Mouse (Mus musculus) A20 (cell line): ENCODE results near the gene Ncoa4.
"Not testable (repeated sequence)": the region's sequence is repeated elsewhere in the genome, so short reads cannot be mapped to it uniquely, and the experiment has no call there.

ENCODE experiments used
- DNase-seq: peaks from one replicate; pipeline ENCODE4 v3.0.0-alpha.2; 2011; ENCODE audit warnings: low read depth, low spot score

Ncoa4 gene

DNA sequence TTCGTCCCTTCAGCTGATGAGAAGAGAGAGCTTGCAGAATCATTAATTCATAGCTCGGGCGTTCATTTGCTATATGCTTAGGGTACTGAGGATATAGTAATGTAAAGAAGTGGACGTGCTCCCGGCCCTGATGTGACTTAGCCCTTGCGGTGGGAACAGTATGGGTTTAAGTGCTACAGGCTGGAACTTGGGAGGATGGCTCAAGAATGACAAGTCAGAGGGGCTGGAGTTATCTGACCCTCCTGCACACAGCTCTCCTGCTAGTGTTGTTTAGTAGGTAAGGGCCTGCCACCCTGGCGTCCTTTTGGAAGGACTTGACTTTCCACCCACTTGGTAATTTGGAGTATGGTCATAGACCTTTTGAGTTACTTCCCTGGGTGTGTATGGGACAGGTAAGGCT, 898 bp downstream of the Ncoa4 start:
- DNase-seq, result no peak

DNA sequence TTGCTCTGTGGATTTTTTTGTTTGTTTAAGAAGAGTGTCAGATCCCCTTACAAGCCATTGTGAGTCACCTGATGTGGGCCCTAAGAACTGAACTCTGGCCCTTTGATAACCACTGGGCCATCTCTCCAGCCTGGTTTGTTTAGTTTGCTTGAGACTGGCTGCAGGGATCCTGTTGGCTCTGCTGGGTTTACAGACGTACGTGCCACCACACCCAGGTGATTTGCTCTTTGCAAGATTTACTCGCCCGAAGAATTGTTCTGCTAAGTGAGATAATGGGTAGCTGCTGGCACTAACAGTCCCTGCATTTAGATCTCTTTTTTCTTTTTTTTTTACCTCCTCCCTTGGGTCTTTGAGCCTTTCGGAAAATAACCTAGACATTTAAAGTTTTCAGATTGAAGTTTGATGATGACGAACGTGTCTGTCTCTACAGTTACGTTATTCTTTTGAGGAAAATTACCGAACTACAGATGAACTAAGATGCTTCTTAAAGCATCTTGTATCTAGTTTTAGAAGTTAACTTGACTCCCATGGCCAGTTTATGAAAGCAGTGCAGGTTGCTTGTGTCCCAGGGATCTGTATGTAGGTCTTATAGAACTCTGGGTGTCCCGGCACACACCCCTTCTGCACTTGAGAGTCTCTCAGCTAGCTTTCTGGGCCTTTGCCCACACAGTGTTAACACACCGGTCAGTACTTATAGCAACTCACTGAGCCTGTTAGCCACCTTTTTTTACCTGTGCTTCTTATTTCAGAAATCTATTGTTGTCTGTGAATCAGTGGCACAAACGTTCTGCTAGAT, 1.6 kb downstream of the Ncoa4 start:
- DNase-seq, result no peak

DNA sequence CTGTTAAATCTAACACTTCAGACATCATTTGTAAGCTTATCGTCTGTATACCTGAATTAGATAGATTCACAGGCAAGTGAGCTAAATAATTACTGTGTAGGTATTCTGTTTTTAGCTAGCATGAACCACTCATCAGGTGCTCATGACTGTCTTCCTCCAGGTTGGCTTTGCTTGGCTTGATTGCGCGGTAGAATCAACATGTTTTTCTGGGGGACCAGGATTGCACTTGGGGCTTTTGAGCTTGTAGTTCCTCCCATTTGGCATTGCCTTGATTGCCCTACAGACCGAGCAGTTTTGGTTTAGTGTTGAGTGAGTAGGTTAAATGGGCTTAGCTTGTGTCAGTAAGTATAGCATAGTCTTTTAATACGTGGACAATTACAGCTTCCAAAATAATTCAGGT, 2.6 kb downstream of the Ncoa4 start:
- DNase-seq, result no peak

DNA sequence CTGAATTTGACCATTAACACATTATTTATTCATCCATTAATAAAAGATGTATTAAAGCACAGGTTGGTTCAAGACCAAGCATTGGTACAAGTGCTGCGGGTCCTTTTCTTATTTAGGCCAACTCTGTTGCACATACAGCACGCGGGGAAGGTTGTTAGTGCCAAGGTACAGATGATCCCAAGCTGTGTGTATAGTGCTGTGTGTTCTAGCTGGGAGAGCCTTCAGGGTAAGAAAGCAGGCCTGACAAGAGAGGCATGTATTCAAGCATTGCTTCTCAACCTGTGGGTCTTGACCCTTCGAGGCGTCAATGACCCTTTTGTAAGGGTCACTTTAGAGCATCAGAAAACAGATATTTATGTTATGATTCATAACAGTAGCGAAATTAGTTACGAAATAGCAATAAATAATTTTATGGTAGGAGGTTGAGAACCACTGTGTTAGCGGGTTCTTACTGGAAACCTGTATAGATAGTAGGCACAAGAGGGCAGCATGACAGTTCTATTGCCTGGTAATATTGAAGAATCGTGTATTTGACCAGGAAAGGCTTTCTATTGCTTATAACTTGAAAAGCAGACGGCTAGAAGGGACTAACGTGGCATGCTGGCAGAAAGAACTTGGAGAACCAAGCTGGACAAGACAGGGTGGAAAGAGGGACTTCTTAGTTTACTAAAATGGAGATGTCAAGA, 3.7 kb downstream of the Ncoa4 start:
- DNase-seq, result no peak

DNA sequence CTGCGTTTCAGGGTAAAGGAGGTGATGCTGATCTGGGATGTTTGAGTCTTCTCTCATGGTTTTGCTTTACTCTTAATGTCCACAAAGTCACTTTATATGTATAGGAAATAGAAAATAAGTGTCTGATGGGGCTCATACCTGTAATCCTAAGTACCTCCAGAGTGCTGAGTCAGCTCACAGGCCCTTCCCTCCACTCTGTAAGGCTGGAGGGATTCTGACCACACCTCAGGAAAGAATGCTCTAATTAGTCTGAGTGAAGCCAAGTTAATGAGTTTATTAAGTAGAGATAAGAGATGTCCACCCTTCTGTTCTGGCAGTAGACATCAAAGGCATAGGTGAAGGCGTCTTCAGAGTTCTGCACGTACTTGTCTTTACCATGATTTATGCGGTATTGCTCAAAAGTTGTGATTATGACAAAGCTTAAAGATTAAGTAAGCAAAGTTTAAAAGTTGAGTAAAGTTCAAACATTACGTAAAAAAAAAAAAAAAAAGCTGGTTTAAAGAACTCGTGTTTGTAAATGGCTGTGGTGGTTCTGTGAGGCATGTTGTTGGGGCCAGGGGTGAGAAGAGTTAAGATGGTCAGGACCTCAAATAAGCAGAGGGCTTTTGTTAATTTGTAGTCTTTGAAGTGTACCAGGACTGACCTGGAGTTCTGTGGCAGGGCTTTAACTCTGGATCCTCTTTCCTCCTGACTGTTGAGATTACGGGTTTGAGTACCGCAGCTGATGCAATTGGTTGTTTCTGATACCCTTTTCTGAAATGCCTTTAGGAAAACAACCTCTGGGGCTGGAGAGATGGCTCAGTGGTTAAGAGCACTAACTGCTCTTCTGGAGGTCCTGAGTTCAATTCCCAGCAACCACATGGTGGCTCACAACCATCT, 4.7 kb downstream of the Ncoa4 start:
- DNase-seq, result no peak

DNA sequence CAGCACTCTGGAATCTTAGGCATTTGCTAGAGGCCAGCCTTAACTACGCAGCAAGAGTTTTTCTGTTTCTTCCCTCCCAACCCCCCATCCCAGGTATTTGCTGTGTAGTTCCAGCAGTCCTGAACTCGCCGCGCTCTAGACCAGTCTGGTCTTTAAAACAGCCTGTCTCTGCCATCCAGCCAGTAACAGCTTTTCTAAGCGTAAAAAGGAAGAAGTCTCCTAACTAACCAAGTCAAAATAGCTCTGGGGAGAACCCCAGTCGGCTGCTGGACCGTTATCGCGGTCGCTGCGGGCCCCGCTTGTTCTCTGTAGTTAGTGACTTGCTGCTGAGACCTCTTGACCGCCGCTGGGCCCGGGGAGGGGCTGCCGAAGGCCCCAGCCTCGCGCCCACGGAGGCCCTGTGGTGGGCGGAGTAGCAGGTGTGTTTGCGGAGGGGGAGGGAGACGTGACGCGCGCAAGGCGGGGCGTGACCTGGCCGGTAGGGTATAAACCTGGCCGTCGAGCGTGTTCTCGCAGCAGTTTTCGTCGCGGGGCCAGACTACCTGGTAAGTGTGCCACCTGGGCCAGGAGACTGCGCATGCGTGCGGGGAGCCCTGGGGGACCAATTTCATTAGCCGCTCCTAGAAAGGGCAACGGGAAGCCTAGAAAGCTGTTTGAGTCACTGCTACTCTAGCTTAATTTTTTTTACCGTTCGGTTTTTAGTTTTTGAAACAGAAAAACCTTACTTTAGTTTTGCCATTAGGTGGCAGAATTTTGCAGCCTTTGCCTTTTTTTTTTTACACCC, 5.8 kb downstream of the Ncoa4 start:
- DNase-seq, result peak; percentile 94

DNA sequence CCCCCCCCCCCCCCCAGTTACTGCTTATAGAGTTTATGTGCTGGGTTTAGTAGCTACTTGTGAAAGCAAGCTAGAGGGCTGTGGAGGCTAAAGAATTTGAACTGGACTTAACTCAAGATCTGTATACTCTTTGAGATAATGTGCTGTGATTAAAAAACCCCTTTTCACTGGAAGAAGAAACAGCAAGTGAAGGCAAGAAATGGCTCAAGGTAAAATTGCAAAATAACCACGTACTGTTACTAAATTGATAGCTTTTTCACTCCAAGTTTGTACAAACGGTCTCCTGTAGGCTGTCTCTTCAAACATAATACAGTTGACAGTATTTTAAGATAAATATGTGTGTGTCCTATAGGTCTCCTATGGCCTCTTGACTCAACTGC, 6.4 kb downstream of the Ncoa4 start:
- DNase-seq, result no peak

DNA sequence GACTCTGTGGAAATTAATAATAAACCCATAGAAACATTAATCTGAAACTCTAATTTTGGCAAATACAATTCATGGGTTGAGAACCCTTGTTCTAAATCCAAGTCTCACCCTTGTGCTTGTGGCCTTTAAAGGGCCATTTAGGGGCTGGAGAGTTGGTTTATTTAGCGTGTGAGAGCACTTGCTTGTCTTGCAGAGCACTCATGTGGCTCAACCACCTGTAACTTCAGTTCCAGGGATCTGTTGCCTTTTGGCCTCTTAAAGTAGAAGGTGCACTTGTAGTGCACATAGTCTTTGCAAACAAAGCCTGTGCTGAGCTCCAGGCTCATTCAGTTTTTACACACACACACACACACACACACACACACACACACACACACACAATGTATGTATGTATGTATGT, 7.2 kb downstream of the Ncoa4 start:
- no peak for DNase-seq

DNA sequence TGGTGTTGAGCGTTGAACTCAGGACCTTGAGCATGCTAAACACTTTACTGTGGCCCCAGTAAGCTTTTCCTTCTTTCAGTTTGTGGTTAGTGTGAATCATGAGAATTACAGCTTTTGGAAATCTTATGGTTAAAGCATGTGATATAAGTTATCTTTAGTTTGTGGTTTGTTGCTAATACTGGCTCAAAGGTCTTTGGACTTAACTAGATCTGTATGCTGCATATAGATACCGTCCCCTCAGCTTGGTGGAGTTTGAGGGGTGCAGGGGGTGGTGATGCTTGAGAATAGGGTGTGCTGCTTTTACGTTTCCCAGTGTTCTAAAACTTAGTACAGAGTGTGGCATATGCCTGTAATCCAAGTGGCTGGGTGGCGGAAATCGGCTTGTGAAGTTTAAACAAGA, 7.7 kb downstream of the Ncoa4 start:
- DNase-seq, result no peak

DNA sequence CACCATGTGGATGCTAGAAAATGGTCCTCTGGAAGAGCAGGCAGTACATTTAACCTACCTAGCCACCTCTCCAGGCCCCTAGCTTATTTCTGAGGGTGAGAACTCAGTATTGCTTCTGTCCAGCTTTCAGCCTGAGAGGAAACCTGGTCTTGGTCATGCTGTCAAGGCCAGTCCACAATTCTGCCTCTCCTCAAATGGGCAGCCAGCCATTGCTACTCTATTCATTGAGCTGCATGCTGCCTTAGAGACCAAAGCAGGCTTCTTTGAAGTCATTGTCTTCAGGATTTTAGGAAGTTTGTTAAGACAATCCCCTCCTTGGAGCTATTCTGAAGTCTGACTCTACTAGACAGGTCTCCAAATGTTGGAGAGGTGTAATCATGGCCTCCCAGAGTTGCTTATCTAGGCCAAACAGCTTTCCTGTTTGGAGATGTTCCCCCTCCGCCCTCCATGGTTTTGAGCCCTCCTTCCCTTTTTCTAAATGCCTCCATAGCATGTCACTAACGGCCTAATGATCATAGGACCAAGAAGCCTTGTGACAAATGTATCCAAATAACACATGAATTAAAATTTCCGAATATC, 9.1 kb downstream of the Ncoa4 start:
- DNase-seq, result no peak

DNA sequence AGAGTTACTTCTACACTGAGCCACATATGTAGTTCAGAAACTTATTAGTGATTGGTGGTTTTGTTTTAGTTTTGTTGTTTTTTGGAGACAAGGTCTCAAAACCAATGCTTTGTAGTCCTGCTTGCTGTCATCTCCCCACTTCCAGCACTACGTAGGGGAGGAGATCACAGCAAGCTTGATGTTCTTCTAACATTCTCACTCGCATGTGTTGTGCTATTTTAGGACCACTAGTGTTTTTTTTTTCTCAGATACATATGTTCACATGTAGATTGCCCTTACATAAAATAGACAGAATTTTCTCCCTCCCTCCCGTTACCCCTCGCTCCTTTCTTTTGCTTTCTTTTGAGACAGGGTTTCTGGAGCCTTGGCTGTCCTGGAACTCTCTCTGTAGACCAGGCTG, 10.5 kb downstream of the Ncoa4 start:
- no peak for DNase-seq

DNA sequence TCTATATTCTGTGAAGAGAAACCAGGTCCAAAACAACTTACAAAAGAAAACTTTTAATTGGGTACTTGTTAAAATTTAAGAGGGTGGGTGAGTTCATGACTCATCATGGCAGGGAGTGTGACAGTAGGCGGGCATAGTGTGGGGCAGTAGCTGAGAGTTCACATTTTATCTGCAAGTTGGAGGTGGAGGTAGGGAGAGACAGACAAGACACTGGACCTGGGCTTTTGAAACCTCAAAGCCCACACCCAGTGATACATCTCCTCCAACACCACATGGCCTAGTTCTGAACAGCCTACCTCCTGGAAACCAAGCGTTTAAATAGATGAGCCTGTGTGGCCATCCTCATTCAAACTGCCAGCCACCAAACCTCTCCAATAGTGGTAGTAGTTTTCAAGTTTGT, 15.6 kb downstream of the Ncoa4 start:
- no peak for DNase-seq

DNA sequence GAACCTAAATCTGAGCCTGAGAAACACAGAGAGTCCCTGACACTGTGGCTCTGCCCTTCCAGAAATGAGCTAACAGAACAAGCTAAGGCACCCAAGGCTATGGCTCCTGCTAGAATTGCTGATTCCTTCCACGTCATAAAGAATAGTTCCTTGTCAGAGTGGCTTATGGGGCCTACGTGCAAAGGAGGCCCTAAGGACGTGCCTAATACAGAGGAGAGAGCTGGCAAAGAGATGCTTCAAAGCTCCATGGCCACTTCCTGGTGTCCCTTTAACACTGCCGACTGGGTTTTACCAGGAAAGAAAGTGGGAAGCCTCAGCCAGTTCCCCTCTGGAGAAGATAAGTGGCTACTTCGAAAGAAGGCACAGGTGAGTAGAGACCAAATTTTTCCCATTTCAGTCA, 16.9 kb downstream of the Ncoa4 start:
- not testable (repeated sequence) for DNase-seq

DNA sequence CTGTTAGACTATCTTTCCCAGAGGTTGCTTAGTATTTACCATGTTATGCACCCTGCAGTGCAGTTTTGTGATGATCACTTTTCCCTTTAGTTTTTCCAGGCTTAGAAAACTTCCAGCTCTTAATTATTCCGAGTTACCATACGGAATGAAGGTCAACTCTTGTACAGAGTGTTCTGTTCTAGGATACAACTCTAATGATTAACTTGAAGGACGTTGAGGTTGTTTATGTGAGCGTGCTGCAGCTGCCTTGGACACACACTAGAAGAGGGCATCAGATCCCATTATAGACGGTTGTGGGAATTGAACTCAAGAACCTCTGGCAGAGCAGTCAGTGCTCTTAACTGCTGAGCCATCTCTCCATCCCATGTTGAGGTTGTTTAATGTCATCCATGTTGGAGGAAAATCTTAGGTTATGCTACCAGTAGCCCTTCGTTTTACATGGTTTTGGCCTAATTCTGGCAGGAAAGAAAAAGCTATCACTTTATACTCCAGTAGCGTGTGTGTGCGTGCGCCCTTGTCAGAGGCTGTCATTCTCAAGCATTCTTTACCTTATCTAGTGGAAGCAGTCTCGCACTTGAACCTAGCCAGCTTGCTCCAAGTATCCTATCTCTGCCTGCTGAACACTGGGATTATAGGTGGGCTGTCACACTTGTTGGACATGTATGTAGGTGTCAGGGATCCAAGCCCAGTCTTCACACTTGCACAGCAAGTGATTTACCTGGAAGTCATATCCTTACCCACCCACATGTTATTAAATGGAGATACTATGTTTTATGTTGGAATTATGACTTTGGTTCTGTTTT, 19.9 kb downstream of the Ncoa4 start:
- DNase-seq, result no peak

DNA sequence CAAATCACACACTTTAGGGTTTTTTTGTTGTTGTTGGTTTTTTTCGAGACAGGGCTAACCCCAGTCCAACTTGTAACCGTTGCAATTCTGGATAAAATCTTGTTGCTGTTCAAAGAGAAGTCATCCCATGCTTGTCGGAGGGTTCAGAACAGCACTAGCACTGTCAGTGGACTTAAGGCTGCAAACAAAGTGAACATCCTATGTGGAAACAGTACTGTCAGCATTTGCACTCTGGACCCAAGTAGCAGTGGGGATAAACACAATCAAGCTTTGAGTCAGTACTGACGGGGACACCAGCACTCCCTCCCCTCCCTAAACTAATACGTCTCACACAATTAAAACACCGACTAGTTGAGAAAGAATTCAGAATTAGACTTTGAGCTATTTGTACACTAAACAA, 21.2 kb downstream of the Ncoa4 start:
- no peak for DNase-seq

DNA sequence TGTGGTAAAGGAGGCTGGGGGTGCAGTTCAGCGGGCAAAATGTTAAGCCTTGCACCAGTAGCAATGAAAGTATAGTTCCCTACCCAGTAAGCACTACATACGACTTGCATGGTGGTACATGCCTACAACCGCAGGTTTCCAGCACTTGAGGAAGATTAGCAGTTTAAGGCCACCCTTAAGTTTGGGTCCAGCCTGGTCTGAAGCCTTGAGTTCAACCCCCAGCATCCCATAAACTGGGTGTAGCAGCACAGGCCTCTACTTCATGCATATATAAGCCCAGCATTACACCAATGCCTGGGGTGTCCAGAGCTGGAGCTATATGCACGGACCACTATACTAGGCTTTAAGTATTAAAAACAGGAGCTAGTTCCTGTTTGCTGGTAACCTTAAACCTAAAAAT, 24.2 kb downstream of the Ncoa4 start:
- DNase-seq, result no peak

DNA sequence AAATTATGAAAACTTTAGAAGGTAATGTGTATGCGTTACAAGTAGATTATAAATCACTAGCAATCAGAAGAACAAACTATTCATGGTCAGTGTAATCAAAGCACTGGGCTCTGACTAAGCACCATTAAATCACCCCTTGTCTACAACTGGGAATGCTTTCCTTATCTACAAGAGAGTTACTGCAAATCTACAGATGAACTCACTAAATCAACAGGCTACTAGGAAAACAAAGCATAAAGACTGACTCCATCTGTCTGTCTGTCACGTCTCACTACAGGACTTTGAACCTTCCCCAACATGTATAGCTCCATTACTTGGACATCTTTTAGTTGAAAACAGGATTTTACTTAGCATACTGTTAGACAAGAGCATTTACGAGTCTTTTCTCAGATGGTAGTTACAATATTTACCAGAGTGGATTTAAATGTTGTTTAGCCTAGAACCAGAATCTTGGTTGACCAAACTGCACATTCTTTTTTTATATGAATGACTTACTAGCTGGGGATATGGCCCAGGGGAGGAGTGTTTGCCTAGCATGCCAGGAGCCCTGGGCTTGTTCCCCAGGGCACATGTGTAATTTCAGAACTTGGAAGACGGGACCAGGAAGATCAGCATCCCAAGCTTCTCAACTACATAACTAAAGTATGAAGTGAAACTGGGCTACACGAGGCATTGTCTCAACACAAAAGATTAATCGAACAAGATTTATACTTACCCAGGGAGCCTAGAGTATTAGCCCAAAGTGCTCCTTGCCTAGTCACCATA, 31.1 kb downstream of the Ncoa4 start:
- no peak for DNase-seq

DNA sequence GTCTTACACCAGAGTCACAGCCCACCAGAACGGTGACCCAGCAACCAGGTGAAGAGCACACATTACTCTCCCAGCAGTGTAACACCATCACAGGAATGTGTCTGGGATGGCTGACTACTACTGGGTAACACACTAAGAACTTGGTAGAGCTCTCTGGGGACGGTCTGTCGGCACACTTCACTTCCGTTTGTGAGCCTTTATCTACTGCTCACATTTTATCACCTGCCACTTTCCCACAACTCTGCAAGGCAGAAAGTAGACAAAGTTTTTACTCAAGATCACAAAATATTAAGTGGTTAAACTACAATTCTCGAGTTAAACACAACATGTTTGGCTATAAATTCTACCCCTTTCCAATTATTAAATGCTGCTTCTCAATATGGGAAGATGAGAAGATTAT, 32.3 kb downstream of the Ncoa4 start:
- no peak for DNase-seq

DNA sequence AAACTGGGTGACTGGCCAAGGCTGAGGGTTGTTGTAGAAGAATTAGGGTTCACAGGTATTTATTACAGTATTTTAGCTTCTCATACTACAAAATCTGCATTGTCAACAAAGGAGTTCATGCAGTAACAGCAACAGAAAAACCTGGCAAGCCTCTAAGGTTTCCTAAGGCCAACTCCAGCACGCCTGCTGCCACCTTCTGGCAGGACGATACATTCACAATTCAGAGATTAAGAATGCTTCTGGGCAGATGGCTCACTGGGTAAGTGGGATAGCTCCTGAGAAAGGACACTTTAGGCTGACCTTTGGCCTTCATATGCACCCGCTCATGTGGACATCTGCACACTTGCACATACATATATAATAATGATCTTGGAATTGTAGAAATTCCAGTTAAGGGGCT, 32.8 kb downstream of the Ncoa4 start:
- peak; percentile 49 for DNase-seq

DNA sequence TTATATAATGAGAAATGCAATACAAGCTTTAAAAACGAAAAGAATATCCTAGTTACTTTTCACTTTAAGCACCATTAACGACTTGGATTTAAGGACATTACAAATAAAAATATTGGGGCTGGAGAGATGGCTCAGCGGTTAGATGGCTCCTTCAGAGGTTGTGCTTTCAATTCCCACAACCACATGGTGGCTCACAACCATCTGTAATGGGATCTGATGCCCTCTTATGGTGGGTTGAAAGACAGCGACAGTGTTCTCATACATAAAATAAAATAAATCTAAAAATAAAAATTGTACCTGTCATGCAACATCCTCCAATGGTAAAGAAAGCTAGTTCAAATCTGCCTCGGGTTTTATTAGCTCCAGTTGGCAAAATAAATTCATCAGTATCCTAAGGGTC, 33.9 kb downstream of the Ncoa4 start:
- DNase-seq, result peak; percentile 35
